Mouse (Mus musculus) cerebellum, adult 2 months (tissue): ENCODE data around the gene Cped1.

Experiments
- CTCF ChIP-seq: fragments of 200-500 bp; IDR thresholded peaks from 2 replicates; pipeline ENCODE4 v1.5.1; 2011; ENCODE audit warnings: low read depth, mild to moderate bottlenecking, control low read depth, low read length, moderate library complexity, borderline replicate concordance; ENCODE audit not compliant: insufficient read depth
- POLR2A ChIP-seq: fragments of 200-500 bp; IDR thresholded peaks from 2 replicates; pipeline ENCODE4 v1.6.1; 2011; ENCODE audit warnings: low read length, control low read depth, borderline replicate concordance; ENCODE audit not compliant: insufficient read depth

GRCm38 (mm10) chr6:21998131-21998530 lies 12.4 kb downstream of the Cped1 start:
- TF ChIP-seq CTCF (no peak), POLR2A (no peak)
